Mouse (Mus musculus) kidney, adult 2 months (tissue): Measurements from ENCODE around the gene Stk40. TPM values are rescaled to one million over a fixed set of nuclear protein-coding genes. Genes with fewer than 3 reads are reported as not detected.

Experiments
- DNase-seq: peaks from one replicate; pipeline ENCODE4 v3.0.0; 2021
- H3K27ac ChIP-seq: fragments of 200-500 bp; 2 replicates; pipeline ENCODE4 v1.5.1; 2012; ENCODE audit warnings: low read depth, low read length, control low read depth, inconsistent platforms; ENCODE audit not compliant: insufficient read depth
- H3K27me3 ChIP-seq: fragments of 200-500 bp; replicated peaks from 2 replicates; pipeline ENCODE4 v1.6.1; 2012; ENCODE audit warnings: mild to moderate bottlenecking, moderate library complexity, low read length, inconsistent platforms; ENCODE audit not compliant: control insufficient read depth, insufficient read depth
- H3K36me3 ChIP-seq: fragments of 200-500 bp; 2 replicates; pipeline ENCODE4 v1.6.1; 2012; ENCODE audit warnings: mild to moderate bottlenecking, moderate library complexity, low read length, inconsistent platforms; ENCODE audit not compliant: control insufficient read depth, insufficient read depth
- H3K4me1 ChIP-seq: fragments of 200-500 bp; 2 replicates; pipeline ENCODE4 v1.6.1; 2011; ENCODE audit warnings: low read length; ENCODE audit not compliant: control insufficient read depth, insufficient read depth
- H3K4me3 ChIP-seq: fragments of 200-500 bp; 2 replicates; pipeline ENCODE4 v1.5.1; 2011; ENCODE audit warnings: mild to moderate bottlenecking, low read depth, low read length, control low read depth; ENCODE audit not compliant: insufficient read depth
- CTCF ChIP-seq: fragments of 200-500 bp; conservative IDR thresholded peaks from 2 replicates; pipeline ENCODE4 v1.5.1; 2011; ENCODE audit warnings: low read depth, mild to moderate bottlenecking, control low read depth, low read length, moderate library complexity, mixed read lengths; ENCODE audit not compliant: insufficient read depth, insufficient read length
- POLR2A ChIP-seq: fragments of 200-500 bp; IDR thresholded peaks from one replicate; pipeline ENCODE4 v1.6.1; 2011; ENCODE audit warnings: low read depth, low read length, control low read depth
- WGBS: fragments of 180-500 bp; shearing (Covaris S2); methylation state at CpG from one replicate; pipeline ENCODE4 v1.1.7; 2018; 5-methylcytosine and 5-hydroxymethylcytosine counted together
- polyA plus RNA-seq: library from polyadenylated mRNA; depleted of rRNA; stranded (reverse); fragments of >200 nt; gene quantifications from 2 replicates; pipeline ENCODE4 v1.2.3, GENCODE M21; 2012

Stk40 gene
- polyA plus RNA-seq, 1 experiment = 38.9 TPM

DNA sequence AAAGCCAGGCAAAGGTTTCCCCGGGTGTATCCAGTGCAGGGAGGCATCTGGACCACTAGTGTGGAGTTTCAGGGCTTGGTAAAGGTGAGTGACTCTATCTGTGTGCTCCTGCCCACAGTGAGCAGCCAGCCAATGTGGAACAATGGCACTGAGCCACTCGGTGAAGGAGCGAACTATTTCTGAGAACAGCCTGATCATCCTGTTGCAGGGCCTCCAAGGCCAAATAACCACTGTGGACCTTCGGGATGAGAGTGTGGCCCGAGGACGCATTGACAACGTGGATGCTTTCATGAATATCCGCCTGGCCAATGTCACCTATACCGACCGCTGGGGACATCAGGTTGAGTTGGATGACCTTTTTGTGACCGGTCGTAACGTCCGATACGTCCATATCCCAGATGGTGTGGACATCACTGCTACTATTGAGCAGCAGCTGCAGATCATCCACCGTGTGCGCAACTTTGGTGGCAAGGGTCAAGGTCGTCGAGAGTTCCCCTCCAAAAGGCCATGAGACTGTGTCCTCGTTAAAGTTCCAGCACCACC is 6.0 kb upstream of the Stk40 start:
- Histone ChIP-seq H3K27ac (no peak overlapping the region), H3K4me1 (peaks cover 7% of the 10 kb centered on the region; the same call in 1 of the 2 replicates), H3K36me3 (no peaks in the 10 kb centered on the region), H3K4me3 (no peak overlapping the region), H3K27me3 (no peaks in the 10 kb centered on the region)
- DNase-seq = no peak
- no peak for TF ChIP-seq CTCF
- TF ChIP-seq POLR2A = no peak
- WGBS = 85% methylated on average over 20 of the region's 20 CpGs

- H3K27ac ChIP-seq = no peak overlapping the region
- 94% methylated on average over 3 of the region's 3 CpGs for WGBS
- no peak for TF ChIP-seq CTCF
- TF ChIP-seq POLR2A = no peak
- H3K4me1 ChIP-seq = peaks cover 10% of the 10 kb centered on the region; the same call in 1 of the 2 replicates
- DNase-seq = no peak
- no peaks in the 10 kb centered on the region for H3K27me3 ChIP-seq
- H3K36me3 ChIP-seq = no peaks in the 10 kb centered on the region
- no peak overlapping the region for H3K4me3 ChIP-seq
Observed at GRCm38 (mm10) chr4:126099365-126099764, 4.4 kb upstream of the Stk40 start.

DNA sequence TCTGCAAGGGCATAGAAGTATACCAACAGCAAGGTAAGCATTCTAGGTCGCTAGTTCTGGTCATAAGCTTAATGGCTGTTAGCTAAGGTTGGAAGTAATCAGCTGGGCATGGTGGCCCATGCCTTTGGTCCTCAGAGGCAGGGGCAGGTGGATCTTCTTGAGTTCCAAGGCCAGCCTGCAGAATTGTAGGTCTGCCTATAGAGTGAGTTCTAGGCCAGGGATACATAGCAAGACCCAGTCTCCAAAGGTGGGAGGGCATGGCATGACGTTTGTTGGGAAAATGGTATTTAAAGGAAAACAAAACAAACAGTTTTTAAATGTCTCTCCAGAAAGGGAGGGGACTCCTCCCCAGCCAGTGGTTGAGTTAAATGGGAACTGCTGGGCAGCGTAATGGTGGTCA is 3.0 kb upstream of the Stk40 start:
- no peak overlapping the region for H3K4me3 ChIP-seq
- TF ChIP-seq CTCF = no peak
- no peak for TF ChIP-seq POLR2A
- no peak overlapping the region for H3K27ac ChIP-seq
- no peaks in the 10 kb centered on the region for H3K27me3 ChIP-seq
- no peak for DNase-seq
- WGBS = 82% methylated on average over 3 of the region's 3 CpGs
- H3K4me1 ChIP-seq = peaks cover 17% of the 10 kb centered on the region; the same call in 1 of the 2 replicates
- no peaks in the 10 kb centered on the region for H3K36me3 ChIP-seq

GRCm38 (mm10) chr4:126102061-126102841 is 1.5 kb upstream of the Stk40 start:
- WGBS = 43% methylated on average over 7 of the region's 7 CpGs
- TF ChIP-seq CTCF = no peak
- TF ChIP-seq POLR2A = no peak
- peaks cover 25% of the 10 kb centered on the region for H3K4me1 ChIP-seq
- H3K27ac ChIP-seq = peak overlapping the region; percentile 75
- H3K27me3 ChIP-seq = no peaks in the 10 kb centered on the region
- H3K4me3 ChIP-seq = no peak overlapping the region
- no peaks in the 10 kb centered on the region for H3K36me3 ChIP-seq
- peak; percentile 60 for DNase-seq

GRCm38 (mm10) chr4:126103057-126103581 is 638 bp upstream of the Stk40 start:
- Histone ChIP-seq H3K27ac (peak overlapping the region; percentile 75), H3K4me1 (peaks cover 34% of the 10 kb centered on the region), H3K4me3 (peak overlapping the region; percentile 38), H3K27me3 (no peaks in the 10 kb centered on the region), H3K36me3 (no peaks in the 10 kb centered on the region)
- WGBS = under 1% methylated on average over 15 of the region's 15 CpGs
- TF ChIP-seq POLR2A (no peak), CTCF (no peak)
- peak; percentile 92 for DNase-seq

DNA sequence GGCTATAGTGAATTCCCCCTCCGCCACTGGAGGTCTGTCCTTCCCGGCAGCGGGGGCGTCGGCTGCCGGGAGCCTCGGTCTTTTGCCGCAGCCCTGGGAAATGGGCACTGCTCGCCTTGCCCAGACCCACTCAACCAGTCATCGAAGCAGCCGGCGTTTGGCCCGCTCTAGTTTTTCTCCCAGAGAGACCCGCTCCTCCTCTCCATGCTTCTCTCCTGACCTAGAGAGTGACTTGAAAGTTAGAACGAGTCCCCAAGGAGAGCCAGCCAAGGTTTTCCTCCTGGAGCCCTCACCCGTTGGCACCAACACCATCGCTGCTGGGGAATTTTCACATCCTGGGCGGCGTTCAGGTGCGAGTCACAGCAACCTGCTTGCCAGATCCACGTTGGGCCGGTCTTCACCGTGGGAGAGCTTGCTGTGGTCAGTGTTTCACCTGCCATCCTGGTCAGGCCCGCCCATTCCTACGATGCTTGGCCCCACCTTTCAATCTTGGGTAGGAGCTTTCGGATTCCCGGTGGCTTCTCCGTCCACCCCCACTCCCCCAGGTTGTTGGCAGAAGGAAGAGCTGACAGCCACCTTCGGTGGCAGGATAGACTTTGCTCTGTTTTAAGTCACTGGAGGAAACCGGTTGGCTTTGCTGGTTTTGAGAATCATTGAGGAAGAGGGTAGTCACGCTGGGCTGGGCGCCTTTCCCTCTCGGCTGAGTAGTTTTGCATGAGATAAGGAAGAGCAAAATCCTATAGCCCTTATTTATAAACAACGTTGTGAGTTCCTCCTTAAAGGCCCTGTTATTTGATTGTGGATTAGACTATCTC is 711 bp downstream of the Stk40 start:
- peak; percentile 95 for DNase-seq

More for the DNA sequence above, 711 bp downstream of the Stk40 start:
- H3K4me3 ChIP-seq = peak overlapping the region; percentile 86
- TF ChIP-seq CTCF (no peak), POLR2A (peak; percentile 53)
- no peaks in the 10 kb centered on the region for H3K36me3 ChIP-seq
- WGBS = under 1% methylated on average over 34 of the region's 34 CpGs
- H3K27ac ChIP-seq = peak overlapping the region; percentile 87
- peaks cover 46% of the 10 kb centered on the region for H3K4me1 ChIP-seq
- no peaks in the 10 kb centered on the region for H3K27me3 ChIP-seq
